Mouse (Mus musculus) B cell, adult 2 months (primary cell): ENCODE results near the gene Sh3pxd2b.

Source experiments
- DNase-seq, 2 experiments: peaks; one replicate each; pipeline ENCODE4 v3.0.0; 2022

Sh3pxd2b gene

DNA sequence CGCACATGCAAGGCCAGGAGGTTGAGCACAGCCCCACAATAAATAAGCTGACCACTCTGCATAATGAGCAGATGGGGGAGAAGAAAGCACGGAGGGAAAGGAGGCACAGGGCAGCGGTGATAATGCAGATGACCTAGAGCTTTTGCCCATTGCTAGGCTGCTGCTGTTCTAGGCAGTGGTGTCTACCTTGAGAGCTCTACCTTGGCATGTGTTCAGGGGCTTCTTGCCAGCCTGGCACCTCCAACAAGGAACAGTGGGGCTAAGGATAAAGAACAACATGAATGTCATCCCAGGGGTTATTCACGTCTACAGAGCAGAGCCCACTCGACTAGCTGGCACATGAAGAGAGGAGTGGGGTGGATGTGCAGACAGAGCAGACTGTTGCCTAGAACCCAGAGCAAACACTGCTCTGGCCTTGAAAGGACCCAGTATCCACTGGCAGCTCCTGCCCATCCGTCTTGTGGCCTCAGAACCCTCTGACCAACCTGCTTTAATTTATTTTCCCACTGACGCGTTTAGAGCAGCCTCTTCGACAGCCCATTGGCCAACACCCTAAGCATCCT is 26.5 kb downstream of the Sh3pxd2b start:
- DNase-seq: no peak

DNA sequence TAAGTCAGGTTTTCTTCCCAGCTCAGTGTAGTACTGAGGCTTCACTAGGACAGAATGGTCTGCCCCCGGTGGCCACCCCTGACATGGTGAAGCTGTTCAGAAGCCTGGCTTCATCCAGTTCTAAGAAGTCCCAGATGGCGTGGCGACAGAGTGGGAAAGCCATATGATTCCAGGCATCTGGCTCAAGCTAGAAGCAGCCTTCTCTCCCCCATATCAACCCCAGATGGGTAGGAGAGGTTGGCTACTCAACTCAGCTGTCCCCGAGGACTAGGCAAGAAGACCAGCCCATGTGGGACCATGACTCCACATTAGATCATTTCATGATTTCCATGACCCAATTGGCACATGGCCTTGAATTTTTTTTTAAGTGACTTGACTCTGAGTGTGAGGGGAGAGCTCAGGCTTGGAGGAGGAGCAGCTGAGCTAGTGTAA is 27.5 kb downstream of the Sh3pxd2b start:
- no peak for DNase-seq

DNA sequence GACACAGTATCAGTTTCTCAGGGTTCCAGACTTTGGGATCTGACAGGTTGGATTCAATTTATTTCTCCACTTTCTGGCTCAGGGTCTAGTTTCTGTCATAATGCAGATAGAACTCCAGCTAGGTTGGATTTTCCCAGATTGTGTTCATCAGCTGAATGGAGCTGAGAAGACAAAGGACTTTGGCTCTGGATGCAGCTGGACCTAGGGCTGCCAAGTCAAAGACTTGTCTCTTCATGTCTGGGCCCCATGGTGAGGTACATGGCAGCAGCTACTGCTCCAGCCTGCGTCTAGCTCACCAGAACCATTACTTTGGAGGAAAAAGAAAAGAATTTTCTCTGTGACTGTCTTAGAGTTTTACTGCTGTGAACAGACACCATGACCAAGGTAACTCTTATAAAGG is 28.5 kb downstream of the Sh3pxd2b start:
- DNase-seq: no peak

GRCm38 (mm10) chr11:32379910-32380309 is 32.3 kb downstream of the Sh3pxd2b start:
- DNase-seq: no peak

- no peak for DNase-seq
Observed at GRCm38 (mm10) chr11:32383341-32384134, 35.9 kb downstream of the Sh3pxd2b start.

DNA sequence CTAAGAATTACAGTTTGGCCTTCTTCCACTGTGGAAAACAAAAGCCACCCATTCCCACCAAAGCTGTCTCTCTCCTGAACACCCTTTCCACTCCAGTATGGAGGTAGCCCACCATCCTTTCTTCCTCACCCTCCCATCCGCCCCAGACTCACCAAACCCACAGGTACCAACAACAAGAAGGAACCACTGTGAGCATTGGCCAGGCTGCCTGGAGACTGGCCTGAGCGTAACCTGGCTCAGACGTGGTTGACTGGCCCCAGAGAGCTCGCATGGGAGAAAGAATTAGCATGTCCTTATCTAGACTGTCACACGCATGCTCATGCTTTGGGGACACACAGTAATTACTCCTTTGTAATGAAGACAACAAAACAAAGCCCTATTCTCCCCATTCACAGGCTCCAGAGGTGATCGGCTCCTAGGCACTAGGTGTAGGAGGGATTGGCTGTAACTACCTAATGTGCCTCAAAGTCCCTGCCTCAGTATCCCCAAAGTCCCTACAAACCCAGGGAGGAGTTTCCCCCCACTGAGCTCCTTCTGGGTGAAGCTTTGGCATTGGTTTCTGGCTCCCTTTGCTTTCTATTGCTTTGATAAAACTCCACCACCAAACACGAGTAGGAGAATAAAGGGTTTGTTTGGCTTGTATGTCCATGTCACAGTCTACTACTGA is 36.6 kb downstream of the Sh3pxd2b start:
- no peak for DNase-seq

- no peak for DNase-seq
Observed at GRCm38 (mm10) chr11:32386043-32386442, 38.4 kb downstream of the Sh3pxd2b start.

- DNase-seq: no peak
Observed at GRCm38 (mm10) chr11:32388064-32388463, 40.4 kb downstream of the Sh3pxd2b start.

GRCm38 (mm10) chr11:32393095-32393494 is 45.5 kb downstream of the Sh3pxd2b start:
- DNase-seq: no peak

- no peak for DNase-seq
Observed at GRCm38 (mm10) chr11:32395791-32396190, 48.2 kb downstream of the Sh3pxd2b start.

DNA sequence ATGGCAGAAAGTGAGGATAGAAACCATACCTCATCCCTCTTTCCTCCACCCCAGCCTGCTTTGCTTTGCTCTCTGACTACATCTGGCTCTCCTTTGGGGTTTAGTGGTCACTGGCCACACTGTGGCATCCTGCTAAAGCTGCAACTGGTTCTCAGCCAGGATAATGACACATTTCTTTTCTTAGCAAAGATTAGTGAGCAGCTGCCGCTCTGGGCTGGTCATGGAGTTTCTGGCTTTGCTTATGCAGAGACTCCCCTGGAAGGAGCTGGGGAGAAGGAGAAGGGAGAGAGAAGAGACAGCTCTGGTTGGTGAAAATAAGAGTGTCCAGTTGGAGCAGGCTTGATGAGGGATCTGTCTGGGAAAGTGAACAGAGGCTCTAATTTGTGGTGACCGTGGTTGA is 50.8 kb downstream of the Sh3pxd2b start:
- DNase-seq: no peak

DNA sequence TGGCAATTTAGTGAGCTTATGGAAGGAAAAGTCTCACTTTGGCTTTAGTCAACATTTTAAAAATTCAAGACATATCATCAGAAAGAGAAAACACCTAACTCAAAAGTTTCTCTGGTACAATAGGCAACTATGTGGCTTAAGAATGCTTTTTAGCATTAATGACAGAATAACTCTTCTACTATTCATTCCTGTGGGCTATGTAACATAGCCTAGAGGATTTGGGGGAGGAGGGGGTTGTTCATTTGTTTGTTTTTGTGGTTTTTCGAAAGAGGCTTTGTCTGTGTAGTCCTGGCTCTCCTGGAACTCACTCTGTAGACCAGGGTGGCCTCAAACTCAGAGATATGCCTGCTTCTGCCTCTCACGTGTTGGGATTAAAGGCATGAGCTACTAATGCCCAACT is 51.6 kb downstream of the Sh3pxd2b start:
- no peak for DNase-seq

DNA sequence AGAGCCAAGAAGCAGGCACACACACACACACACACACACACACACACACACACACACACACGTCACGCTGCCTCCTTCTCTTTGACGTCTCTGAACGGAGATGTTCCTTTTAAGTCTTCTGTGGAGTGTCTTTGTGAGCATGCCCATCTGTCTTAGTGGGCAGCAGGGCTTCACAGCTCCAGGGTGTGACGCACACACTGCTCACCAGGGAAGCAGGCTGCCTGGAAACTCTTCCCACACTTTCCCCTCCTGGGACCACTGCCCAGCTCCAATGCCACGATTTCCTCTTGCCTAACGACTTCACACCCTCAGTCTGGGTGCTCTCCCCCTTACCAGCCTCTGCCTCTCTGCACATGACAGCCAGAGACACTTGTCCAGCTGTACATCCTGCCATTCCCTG is 55.1 kb downstream of the Sh3pxd2b start:
- DNase-seq: no peak

GRCm38 (mm10) chr11:32404708-32405107 is 57.1 kb downstream of the Sh3pxd2b start:
- no peak for DNase-seq

DNA sequence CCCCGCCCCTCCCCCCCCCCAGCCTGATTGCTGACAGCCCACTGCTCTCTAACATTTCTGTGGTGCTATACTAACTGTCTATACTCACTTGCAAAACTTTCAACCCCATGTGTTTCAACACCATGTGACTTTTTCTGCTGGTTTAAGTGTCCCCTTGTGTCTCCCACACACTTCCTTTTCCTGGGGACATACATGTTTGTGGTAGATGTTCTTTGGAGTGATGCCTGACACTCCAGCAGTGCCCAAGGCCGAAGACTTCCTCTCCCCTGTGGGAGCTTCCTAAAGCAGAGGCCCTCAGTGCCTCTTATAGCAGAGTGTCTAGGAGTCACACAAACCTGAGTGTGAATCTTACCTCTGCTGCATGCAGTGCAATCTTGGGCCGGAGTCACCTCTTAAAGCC is 60.2 kb downstream of the Sh3pxd2b start:
- no peak for DNase-seq

GRCm38 (mm10) chr11:32409052-32409451 is 61.4 kb downstream of the Sh3pxd2b start:
- no peak for DNase-seq

DNA sequence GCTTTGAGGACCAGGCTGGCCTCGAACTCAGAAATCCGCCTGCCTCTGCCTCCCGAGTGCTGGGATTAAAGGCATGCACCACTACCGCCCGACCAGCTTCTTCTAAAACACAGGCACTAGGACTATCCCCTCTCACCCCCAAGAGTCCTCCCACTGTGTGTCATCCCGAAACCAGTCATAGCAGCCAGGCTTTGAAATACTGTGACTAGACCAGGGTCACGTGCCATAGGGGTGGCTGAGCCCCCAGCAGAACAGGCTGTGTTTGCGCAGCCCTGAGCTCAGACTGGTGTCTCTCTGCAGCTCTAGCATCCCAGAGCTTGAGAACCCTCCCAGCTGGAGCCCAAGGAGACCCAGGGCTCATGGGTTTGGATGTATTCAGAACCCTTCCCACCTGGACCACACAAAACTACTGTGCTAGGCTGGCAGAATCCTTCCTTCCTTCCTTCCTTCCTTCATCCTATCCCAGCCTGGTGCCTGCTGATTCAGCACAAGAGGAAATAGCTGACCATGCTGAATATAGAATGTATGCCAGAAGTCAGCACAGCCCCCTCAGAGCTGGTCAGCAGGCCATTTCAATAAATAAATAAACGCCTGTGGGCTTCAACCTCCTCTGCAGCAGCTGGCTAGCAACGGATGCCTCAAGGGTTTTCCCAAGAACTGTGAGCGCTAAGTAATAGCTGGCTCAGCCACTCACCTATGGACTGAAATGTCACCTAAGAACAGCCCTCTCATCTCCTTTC is 62.4 kb downstream of the Sh3pxd2b start:
- no peak for DNase-seq

GRCm38 (mm10) chr11:32420001-32420400 is 72.4 kb downstream of the Sh3pxd2b start:
- DNase-seq: no peak

- no peak for DNase-seq
Observed at GRCm38 (mm10) chr11:32423311-32423710, 75.7 kb downstream of the Sh3pxd2b start.

- no peak for DNase-seq
Observed at GRCm38 (mm10) chr11:32424600-32424999, 77.0 kb downstream of the Sh3pxd2b start.

- no peak for DNase-seq
Observed at GRCm38 (mm10) chr11:32425043-32425658, 77.5 kb downstream of the Sh3pxd2b start.

- DNase-seq: no peak
Observed at GRCm38 (mm10) chr11:32427537-32427936, 79.9 kb downstream of the Sh3pxd2b start.
